In genomic region chr7:27260856-27261255, GRCm38 (mm10) we compare ENCODE assay signal across 10 mouse cellular contexts. TPM values are rescaled to one million over a fixed set of nuclear protein-coding genes. Genes with fewer than 3 reads are reported as not detected.
DNase-seq lines count a peak whose midpoint lies in the region; ATAC-seq lines count a peak whose summit lies in the region.
"Had no signal": no experiment of that assay in that cellular context is flagged by ENCODE, and none has a peak within 500 bp of the region (broad histone marks: within the 10 kb centered on the region; RNA-seq: fewer than 3 reads in every experiment).

No protein-coding gene starts in this region.

- peaks cover 13% of the 10 kb centered on the region for H3K36me3 ChIP-seq in lung, embryonic 16.5 days (ENCODE audit: control insufficient read depth, insufficient read depth, low read length)
- H3K36me3 ChIP-seq in embryonic facial prominence, embryonic 14.5 days (ENCODE audit: control insufficient read depth, insufficient read depth, low read length), result peaks cover 39% of the 10 kb centered on the region
- H3K36me3 ChIP-seq in hindbrain, embryonic 14.5 days (replicated peaks; ENCODE audit: control insufficient read depth, insufficient read depth), result peaks cover 41% of the 10 kb centered on the region
- peaks cover 30% of the 10 kb centered on the region for H3K36me3 ChIP-seq in neural tube, embryonic 14.5 days (ENCODE audit: control insufficient read depth, insufficient read depth, low read length)
- H3K36me3 ChIP-seq: liver, embryonic 15.5 days had no signal

- no peak for ATAC-seq in lung, embryonic 16.5 days (ENCODE audit: low read depth)
- no peak for ATAC-seq in embryonic facial prominence, embryonic 14.5 days (ENCODE audit: low read depth)
- no peak for ATAC-seq in hindbrain, embryonic 14.5 days (ENCODE audit: low FRiP score)
- no peak for ATAC-seq in neural tube, embryonic 14.5 days (ENCODE audit: low read depth)

- H3K4me3 ChIP-seq in lung, embryonic 16.5 days (ENCODE audit: low read length), result no peak overlapping the region
- H3K4me3 ChIP-seq in embryonic facial prominence, embryonic 14.5 days (ENCODE audit: low read depth, low read length), result peak overlapping the region; percentile 72; the same call in 1 of the 2 replicates
- peak overlapping the region; percentile 68 for H3K4me3 ChIP-seq in hindbrain, embryonic 14.5 days (replicated peaks; ENCODE audit: low read length)
- peak overlapping the region; percentile 79 for H3K4me3 ChIP-seq in neural tube, embryonic 14.5 days (ENCODE audit: low read depth, low read length)
- H3K4me3 ChIP-seq: liver, embryonic 15.5 days had no signal

- DNase-seq in lung, postnatal 4 days, result no peak
- DNase-seq in embryonic facial prominence, embryonic 14.5 days (ENCODE audit: low spot score), result no peak
- DNase-seq in hindbrain, embryonic 14.5 days (ENCODE audit: low spot score), result no peak
- DNase-seq in layer of hippocampus, adult 9-10 months (ENCODE audit: low spot score), result no peak
- DNase-seq in urinary bladder, adult 2 months (ENCODE audit: low spot score), result no peak
- DNase-seq: kidney, postnatal 25 days; thymus, adult 2 months had no signal

- no peak overlapping the region for H3K27ac ChIP-seq in lung, embryonic 16.5 days (ENCODE audit: low read length)
- no peak overlapping the region for H3K27ac ChIP-seq in embryonic facial prominence, embryonic 14.5 days (replicated peaks; ENCODE audit: low read depth, low read length)
- H3K27ac ChIP-seq in hindbrain, embryonic 14.5 days, result peak overlapping the region; percentile 90
- H3K27ac ChIP-seq in neural tube, embryonic 14.5 days (ENCODE audit: low read depth, low read length), result no peak overlapping the region
- H3K27ac ChIP-seq: liver, embryonic 15.5 days had no signal

- H3K9me3 ChIP-seq in lung, embryonic 16.5 days (ENCODE audit: control insufficient read depth, low read length), result no peaks in the 10 kb centered on the region
- H3K9me3 ChIP-seq in embryonic facial prominence, embryonic 14.5 days (ENCODE audit: control insufficient read depth, low read length), result no peaks in the 10 kb centered on the region
- no peaks in the 10 kb centered on the region for H3K9me3 ChIP-seq in hindbrain, embryonic 14.5 days (ENCODE audit: control insufficient read depth, low read length)
- H3K9me3 ChIP-seq in neural tube, embryonic 14.5 days (ENCODE audit: control insufficient read depth, low read length), result no peaks in the 10 kb centered on the region
- H3K9me3 ChIP-seq: liver, embryonic 15.5 days had no signal

- WGBS in lung, embryonic 16.5 days, result 44% methylated on average over 7 of the region's 7 CpGs
- 82% methylated on average over 7 of the region's 7 CpGs for WGBS in embryonic facial prominence, embryonic 14.5 days
- 27% methylated on average over 7 of the region's 7 CpGs for WGBS in hindbrain, embryonic 14.5 days
- WGBS in neural tube, embryonic 14.5 days, result 37% methylated on average over 7 of the region's 7 CpGs

- peaks cover 24% of the 10 kb centered on the region for H3K4me1 ChIP-seq in lung, embryonic 16.5 days (replicated peaks; ENCODE audit: control insufficient read depth, insufficient read depth, low read length)
- peaks cover 24% of the 10 kb centered on the region for H3K4me1 ChIP-seq in embryonic facial prominence, embryonic 14.5 days (ENCODE audit: control insufficient read depth, insufficient read depth, low read length)
- H3K4me1 ChIP-seq in hindbrain, embryonic 14.5 days (replicated peaks; ENCODE audit: control insufficient read depth, insufficient read depth, low read length), result peaks cover 31% of the 10 kb centered on the region
- H3K4me1 ChIP-seq in neural tube, embryonic 14.5 days (ENCODE audit: control insufficient read depth, insufficient read depth, low read length), result peaks cover 21% of the 10 kb centered on the region

- H3K4me2 ChIP-seq in lung, embryonic 16.5 days (ENCODE audit: low read depth, low read length), result peak overlapping the region; percentile 6
- H3K4me2 ChIP-seq in embryonic facial prominence, embryonic 14.5 days (ENCODE audit: low read depth, low read length), result peak overlapping the region; percentile 90
- peak overlapping the region; percentile 78 for H3K4me2 ChIP-seq in hindbrain, embryonic 14.5 days (replicated peaks)
- H3K4me2 ChIP-seq in neural tube, embryonic 14.5 days (ENCODE audit: low read depth, low read length), result peak overlapping the region; percentile 96
- H3K4me2 ChIP-seq: liver, embryonic 15.5 days had no signal

- H3K9ac ChIP-seq in lung, embryonic 16.5 days (ENCODE audit: low read length), result no peak overlapping the region
- H3K9ac ChIP-seq in embryonic facial prominence, embryonic 14.5 days (ENCODE audit: low read depth, low read length), result peak overlapping the region; percentile 94; the same call in 1 of the 2 replicates
- peak overlapping the region; percentile 95 for H3K9ac ChIP-seq in hindbrain, embryonic 14.5 days
- H3K9ac ChIP-seq in neural tube, embryonic 14.5 days (replicated peaks; ENCODE audit: low read depth, low read length), result 0 out of 2 replicates have a peak overlapping the region, but pooled peaks have one; percentile 34
- H3K9ac ChIP-seq: liver, embryonic 15.5 days had no signal

- no peaks in the 10 kb centered on the region for H3K27me3 ChIP-seq in lung, embryonic 16.5 days (ENCODE audit: control insufficient read depth, insufficient read depth, low read depth, low read length)
- H3K27me3 ChIP-seq in embryonic facial prominence, embryonic 14.5 days (replicated peaks; ENCODE audit: control insufficient read depth, insufficient read depth, low read length), result no peaks in the 10 kb centered on the region
- no peaks in the 10 kb centered on the region for H3K27me3 ChIP-seq in hindbrain, embryonic 14.5 days (ENCODE audit: control insufficient read depth, insufficient read depth, low read length)
- no peaks in the 10 kb centered on the region for H3K27me3 ChIP-seq in neural tube, embryonic 14.5 days (ENCODE audit: control insufficient read depth, insufficient read depth, low read length)

RNA-seq across cellular contexts. Expression of gene Numbl, which starts 2.6 kb away (rescaled TPM):
- polyA plus RNA-seq in lung, embryonic 16.5 days (2015; fragmentation: Nextera tagmentation; extraction: Ambion mirVana), result 14.8 and 14.9 TPM in 2 replicates
- 25.1 and 28.4 TPM in 2 replicates for polyA plus RNA-seq in embryonic facial prominence, embryonic 14.5 days (2014; fragmentation: Nextera tagmentation; extraction: Ambion mirVana)
- 36.2 and 39.2 TPM in 2 replicates for polyA plus RNA-seq in hindbrain, embryonic 14.5 days (2014; fragmentation: Nextera tagmentation; extraction: Ambion mirVana)
- 22.6 and 27.9 TPM in 2 replicates for polyA plus RNA-seq in neural tube, embryonic 14.5 days (2014; fragmentation: Nextera tagmentation; extraction: Ambion mirVana)
- polyA plus RNA-seq in urinary bladder, adult 2 months (2012; rRNA removed), result 44.1 and 47.3 TPM in 2 replicates

RNA-seq across cellular contexts. Expression of gene Coq8b, which starts 28.0 kb away (rescaled TPM):
- polyA plus RNA-seq in lung, embryonic 16.5 days (2015; fragmentation: Nextera tagmentation; extraction: Ambion mirVana), result 23.4 and 23.5 TPM in 2 replicates
- 16.8 and 18.2 TPM in 2 replicates for polyA plus RNA-seq in embryonic facial prominence, embryonic 14.5 days (2014; fragmentation: Nextera tagmentation; extraction: Ambion mirVana)
- 17.4 and 17.8 TPM in 2 replicates for polyA plus RNA-seq in hindbrain, embryonic 14.5 days (2014; fragmentation: Nextera tagmentation; extraction: Ambion mirVana)
- 16.7 and 20.9 TPM in 2 replicates for polyA plus RNA-seq in neural tube, embryonic 14.5 days (2014; fragmentation: Nextera tagmentation; extraction: Ambion mirVana)
- 20.4 and 20.7 TPM in 2 replicates for polyA plus RNA-seq in urinary bladder, adult 2 months (2012; rRNA removed)

RNA-seq across cellular contexts. Expression of gene Itpkc, which starts 32.4 kb away (rescaled TPM):
- polyA plus RNA-seq in lung, embryonic 16.5 days (2015; fragmentation: Nextera tagmentation; extraction: Ambion mirVana), result 4.1 and 4.3 TPM in 2 replicates
- polyA plus RNA-seq in embryonic facial prominence, embryonic 14.5 days (2014; fragmentation: Nextera tagmentation; extraction: Ambion mirVana), result 8.1 and 8.7 TPM in 2 replicates
- 6.5 and 8.7 TPM in 2 replicates for polyA plus RNA-seq in hindbrain, embryonic 14.5 days (2014; fragmentation: Nextera tagmentation; extraction: Ambion mirVana)
- 6.6 and 7.2 TPM in 2 replicates for polyA plus RNA-seq in neural tube, embryonic 14.5 days (2014; fragmentation: Nextera tagmentation; extraction: Ambion mirVana)
- polyA plus RNA-seq in urinary bladder, adult 2 months (2012; rRNA removed), result 9.9 and 11.6 TPM in 2 replicates

Comparison
In these comparisons a context has a peak if more than half of its experiments do, and no peak if none do; other contexts are left out.
1. H3K4me2 ChIP-seq: peak in every context shown above with its lines; median percentile 96 in neural tube, embryonic 14.5 days; 90 in embryonic facial prominence, embryonic 14.5 days; 78 in hindbrain, embryonic 14.5 days; 6 in lung, embryonic 16.5 days.